Mouse (Mus musculus): ENCODE data around the gene Zfp106. TPM values are rescaled to one million over a fixed set of nuclear protein-coding genes. Genes with fewer than 3 reads are reported as not detected.

The Zfp106 gene
- total RNA-seq, 1 experiment from 2014 or later, result 174 TPM

DNA sequence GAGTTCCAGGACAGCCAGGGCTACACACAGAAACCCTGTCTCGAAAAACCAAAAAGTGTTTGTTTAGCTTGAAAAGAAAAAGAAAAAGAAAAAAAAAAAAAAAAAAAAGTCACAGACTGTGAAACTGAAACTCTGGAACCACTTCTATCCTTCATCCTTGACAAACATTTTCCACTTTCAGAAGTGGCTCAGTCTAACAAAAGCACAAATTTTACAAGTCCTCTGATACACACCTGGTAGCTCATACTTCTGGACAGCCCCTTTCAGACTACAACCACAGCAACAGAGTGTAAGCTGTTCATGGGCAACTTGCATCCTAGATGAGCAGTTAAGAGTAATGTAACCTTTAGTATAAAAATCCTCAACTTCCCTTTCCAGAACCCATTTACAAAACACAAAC lies 2.1 kb downstream of the Zfp106 start:
- ATAC-seq (replicated peaks; ENCODE audit: low read depth, poor library complexity, severe bottlenecking), result no peak

DNA sequence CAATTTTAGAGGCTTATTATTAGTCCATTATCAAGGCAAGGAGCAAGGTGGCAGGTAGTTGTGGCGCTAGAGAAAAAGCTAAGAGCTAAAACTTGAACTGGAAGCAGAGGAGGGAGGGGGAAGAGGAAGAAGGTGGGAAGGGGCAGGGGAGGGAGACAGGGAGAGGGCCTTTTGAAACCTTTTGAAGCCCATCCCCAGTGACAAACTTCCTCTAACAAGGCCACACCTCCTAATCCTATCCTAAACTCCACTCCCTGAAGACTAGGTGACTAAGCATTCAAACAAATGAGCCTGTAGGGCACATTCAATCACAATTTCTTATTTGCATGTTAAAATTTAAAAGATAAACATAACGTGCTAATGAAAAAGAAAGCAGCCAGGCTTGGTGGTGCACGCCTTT lies 4.8 kb downstream of the Zfp106 start:
- ATAC-seq (replicated peaks; ENCODE audit: low read depth, poor library complexity, severe bottlenecking), result peak; percentile 75

DNA sequence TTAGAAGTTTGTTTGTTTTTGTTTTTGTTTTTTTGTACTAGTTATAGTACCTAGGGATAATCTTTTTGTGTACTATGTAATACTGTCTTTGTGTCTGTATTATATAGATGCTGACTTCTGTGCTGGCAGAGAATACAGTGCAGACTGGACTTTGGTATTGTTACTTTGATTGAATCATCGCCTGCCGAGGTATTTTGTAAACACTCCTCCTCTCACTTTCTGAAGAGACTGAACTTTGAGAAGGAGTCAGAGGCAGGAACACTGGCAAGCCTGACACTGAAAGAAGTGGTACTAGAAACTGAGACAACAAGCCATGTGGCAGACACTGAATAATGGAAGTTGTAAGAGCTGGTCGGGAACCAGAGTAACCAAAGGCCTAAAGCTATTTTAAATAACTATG lies 6.8 kb downstream of the Zfp106 start:
- no peak for ATAC-seq (replicated peaks; ENCODE audit: low read depth, poor library complexity, severe bottlenecking)

DNA sequence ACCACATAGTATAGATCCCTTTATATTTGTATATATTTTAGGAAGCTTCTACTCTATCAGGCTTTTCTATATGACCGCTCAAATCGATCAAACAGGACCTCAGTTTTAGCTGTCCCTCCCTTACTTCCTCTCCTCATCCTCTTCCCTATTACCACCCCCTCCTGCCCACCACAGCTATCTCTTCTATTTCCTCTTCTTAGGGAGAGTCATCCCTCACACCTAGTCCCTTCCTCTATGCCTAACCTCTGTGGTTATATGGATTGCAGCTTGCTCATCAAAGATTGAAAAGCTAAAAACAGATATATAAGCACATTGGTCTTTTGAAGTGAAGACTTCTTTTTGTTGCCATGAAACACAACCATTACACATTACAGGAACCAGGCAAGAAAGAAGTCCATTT lies 18.9 kb downstream of the Zfp106 start:
- ATAC-seq (replicated peaks; ENCODE audit: low read depth, poor library complexity, severe bottlenecking), result no peak

DNA sequence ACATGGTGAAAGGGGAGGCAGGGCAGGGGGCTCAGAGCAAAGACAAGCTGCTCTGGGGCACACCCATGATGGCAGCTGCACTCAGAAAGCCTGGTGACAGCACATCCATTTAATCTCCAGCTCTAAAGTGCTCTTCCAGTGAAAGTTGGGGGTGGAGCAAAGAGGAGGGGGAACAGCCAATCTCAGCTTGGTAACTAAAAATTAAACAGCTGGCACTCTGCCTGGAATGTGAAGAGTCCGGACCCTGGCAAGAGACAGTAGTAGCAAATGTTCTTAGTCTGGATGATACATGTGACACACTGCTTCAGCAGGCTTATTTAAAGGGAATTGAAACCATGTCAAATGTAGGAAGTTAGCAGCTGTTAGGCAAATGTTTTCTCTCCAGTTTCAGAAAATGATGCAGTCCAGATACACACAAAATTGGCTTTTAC lies 23.9 kb downstream of the Zfp106 start:
- peak; percentile 73 for ATAC-seq (replicated peaks; ENCODE audit: low read depth, poor library complexity, severe bottlenecking)

DNA sequence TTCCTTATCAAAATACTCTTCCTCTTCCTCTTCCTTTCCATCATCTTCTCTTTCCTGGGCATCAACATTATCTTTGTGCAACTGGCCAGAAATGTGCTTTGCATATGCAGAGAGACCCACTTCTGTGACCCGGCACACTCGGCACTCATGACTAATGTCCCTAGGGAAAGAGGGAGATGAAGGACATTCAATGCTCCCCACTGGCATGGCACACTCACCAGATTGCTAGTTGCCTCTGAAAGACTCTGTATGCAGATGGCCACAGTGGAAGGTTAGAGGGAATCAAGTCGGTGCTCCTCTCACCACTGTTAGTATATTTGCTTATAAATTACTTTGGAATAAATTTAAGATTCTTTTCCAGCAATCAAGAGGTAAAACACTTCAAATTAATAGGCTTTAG lies 24.3 kb downstream of the Zfp106 start:
- no peak for ATAC-seq (replicated peaks; ENCODE audit: low read depth, poor library complexity, severe bottlenecking)

DNA sequence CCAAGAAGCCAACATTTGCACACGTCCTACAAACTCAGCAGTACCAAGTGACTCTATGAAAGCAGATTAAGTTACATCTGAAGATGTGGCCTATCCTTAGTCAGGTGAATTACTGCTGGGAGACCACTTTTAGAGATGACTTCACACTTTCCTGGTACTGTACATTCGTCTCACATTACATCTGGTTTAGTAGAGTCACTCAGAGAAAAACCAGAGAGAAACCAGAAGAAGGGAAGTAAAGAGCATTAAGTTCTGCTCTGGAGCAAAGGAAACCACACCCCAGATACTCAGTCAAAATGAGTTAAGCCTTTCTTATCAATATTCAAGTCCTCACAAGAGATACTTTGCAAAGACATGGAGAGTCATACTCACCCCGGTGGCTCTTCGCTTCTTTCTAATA lies 32.4 kb downstream of the Zfp106 start:
- 0 out of 2 replicates have a peak, but pooled peaks have one; percentile 22 for ATAC-seq (replicated peaks; ENCODE audit: low read depth, poor library complexity, severe bottlenecking)

DNA sequence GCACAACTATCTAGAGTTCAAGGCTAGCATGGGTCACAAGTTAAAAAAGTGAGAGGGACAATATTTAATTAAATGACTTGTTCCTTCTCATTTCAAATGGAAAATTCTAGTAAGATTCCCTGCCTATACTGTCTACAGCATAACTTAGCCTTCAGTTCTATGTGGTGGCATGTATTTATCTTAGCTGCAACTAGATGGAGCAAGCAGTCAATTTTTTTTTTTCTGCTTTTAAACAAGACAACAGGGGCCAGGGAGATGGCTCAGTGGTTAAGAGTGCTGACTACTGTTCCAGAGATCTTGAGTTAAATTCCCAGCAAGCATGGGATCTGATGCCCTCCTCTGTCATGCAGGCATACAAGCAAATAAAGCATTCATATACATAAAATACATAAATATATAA lies 34.1 kb downstream of the Zfp106 start:
- ATAC-seq (replicated peaks; ENCODE audit: low read depth, poor library complexity, severe bottlenecking), result no peak

DNA sequence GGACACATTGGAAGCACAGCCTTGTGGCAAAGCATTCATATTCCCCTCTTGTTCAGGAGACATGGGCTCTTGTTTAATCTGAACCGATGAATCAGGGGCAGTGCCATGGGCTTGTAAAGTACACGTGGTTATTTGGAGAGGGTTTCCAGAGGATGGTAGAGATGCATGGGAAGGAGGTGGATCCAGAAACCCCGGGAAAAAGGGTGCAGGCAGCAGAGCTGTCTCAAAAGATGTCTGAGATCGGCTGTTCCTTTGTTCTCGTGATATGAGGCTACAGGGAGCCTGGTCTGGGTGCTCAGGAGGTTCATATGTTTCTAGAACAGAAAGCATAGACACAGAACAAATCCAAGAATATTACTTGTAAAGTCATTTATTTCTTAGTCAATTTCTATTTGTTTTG lies 36.9 kb downstream of the Zfp106 start:
- ATAC-seq (replicated peaks; ENCODE audit: low read depth, poor library complexity, severe bottlenecking), result no peak

DNA sequence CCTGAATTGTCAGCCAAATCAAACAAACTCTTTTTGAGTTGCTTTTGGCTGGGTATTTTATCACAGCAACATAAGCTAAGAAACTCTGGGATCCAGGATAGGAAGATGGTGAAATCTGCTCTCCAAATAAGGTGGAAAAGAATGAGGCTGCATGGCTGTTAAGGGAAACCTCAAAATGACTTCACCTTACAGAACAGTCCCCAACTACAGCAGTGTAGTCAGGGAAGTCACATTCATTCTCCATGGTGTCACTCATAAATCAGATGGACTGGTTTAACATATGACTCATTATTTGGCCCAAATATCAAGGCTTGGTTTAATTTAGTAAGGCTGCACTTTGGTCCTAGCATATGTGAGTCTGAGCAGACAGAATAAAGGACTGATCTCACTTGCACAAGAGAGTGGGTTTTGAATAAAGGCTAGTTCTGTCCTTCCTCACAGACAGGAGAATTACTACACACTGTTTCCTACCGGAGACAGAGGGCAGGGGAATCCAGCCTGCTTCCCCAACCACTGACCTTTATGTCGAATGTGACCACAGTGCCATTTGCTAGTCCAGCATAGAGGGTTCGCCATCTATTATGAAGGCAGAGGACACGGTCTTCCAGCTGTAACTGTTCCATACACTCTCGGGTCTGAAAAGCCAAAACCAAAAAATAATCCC lies 45.0 kb downstream of the Zfp106 start:
- no peak for ATAC-seq (replicated peaks; ENCODE audit: low read depth, poor library complexity, severe bottlenecking)

DNA sequence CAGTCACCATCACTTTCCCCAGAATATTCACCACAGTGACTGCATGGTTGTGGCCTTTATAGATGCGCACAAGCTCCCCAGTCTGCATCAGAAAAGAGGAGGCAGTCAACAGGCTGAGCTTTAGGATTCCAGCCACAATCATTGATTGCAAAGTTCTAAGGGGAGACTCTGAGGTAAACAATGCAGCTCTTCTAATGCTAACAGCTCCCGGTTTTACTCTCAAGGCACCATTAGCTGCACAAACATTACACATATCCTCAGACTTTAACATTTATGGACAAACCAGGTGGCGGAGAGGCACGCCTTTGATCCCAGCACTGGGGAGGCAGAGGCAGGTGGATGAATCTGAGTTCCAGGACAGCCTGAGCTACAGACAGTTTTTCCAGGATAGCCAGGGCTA lies 49.5 kb downstream of the Zfp106 start:
- no peak for ATAC-seq (replicated peaks; ENCODE audit: low read depth, poor library complexity, severe bottlenecking)

DNA sequence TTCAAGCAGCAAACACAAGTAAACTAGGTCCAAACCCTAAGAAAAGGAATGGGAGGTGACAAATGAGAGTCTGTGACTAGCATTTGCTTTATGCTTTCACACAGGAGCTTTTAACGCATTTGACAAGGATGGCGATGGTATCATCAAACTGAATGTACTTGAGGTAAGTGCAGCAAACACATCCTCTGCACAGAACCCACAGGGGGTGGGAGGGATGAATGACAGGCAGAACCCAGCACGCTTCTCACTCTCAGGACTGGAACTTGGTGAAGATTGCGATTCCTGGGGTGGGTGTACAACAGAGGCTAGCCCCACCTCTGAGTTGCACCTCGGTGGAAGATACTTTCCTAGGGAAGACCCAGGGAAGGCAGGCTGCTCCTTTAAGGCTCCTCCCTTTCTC lies 59.7 kb downstream of the Zfp106 start:
- ATAC-seq (replicated peaks; ENCODE audit: low read depth, poor library complexity, severe bottlenecking), result no peak

DNA sequence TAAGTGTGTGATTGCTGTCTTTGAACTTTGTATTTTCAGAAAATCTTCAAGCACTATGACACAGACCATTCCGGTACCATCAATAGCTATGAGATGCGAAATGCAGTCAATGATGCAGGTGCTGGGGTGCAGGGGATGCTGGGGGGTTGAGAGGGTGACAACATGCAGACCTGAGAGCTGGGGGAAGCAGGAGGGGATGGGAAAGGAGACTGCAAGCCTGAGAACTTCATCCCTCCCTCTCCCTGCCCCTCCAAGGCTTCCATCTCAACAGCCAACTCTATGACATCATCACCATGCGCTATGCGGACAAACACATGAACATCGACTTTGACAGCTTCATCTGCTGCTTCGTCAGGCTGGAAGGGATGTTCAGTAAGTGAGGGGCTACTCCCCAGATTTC lies 60.5 kb downstream of the Zfp106 start:
- ATAC-seq (replicated peaks; ENCODE audit: low read depth, poor library complexity, severe bottlenecking), result no peak

DNA sequence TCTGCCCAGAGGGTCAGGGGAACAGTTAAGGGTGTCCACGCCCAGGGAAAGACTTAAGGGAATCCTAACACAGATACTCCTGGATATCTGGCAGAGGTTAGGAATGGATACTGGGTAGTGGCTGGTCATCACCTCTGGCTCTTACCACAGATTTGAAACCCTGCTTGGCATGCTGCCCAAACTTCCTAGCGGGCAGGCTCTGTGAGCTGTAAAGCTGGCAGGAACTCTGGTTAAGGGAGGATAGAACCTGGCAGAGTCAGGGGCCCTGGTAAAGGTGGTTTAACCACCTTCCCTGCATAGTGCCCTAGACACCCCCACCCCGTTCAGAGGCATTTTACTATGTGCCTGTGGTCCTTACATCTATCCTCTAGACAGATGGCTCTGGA lies 61.0 kb downstream of the Zfp106 start:
- no peak for ATAC-seq (replicated peaks; ENCODE audit: low read depth, poor library complexity, severe bottlenecking)

DNA sequence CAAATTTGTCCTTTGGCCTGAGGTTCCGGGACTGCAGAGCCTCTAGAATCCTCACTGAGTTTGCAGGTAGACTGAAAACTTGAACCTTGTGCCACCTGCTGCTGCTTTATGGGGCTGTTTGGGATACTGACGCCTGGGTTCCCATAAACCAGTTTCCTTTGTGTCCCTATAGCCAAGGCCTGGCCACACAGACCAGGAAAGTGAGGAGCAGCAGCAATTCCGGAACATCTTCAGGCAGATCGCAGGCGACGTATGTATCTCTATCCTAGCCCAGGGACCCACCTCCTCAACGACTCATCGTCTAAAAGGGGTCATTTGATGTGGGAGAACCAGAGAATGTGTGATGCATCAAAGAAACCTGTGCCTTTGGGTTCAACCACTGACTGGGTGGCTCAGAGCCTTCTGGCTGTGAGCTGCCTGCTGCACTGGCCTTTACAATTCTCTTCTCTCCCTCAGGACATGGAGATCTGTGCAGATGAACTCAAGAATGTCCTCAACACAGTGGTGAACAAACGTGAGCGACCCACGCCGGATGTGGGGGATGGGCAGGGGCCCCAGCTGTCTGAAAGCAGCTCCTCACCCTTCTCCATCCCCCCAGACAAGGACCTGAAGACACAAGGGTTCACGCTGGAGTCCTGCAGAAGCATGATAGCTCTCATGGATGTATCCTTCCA lies 61.6 kb downstream of the Zfp106 start:
- no peak for ATAC-seq (replicated peaks; ENCODE audit: low read depth, poor library complexity, severe bottlenecking)

DNA sequence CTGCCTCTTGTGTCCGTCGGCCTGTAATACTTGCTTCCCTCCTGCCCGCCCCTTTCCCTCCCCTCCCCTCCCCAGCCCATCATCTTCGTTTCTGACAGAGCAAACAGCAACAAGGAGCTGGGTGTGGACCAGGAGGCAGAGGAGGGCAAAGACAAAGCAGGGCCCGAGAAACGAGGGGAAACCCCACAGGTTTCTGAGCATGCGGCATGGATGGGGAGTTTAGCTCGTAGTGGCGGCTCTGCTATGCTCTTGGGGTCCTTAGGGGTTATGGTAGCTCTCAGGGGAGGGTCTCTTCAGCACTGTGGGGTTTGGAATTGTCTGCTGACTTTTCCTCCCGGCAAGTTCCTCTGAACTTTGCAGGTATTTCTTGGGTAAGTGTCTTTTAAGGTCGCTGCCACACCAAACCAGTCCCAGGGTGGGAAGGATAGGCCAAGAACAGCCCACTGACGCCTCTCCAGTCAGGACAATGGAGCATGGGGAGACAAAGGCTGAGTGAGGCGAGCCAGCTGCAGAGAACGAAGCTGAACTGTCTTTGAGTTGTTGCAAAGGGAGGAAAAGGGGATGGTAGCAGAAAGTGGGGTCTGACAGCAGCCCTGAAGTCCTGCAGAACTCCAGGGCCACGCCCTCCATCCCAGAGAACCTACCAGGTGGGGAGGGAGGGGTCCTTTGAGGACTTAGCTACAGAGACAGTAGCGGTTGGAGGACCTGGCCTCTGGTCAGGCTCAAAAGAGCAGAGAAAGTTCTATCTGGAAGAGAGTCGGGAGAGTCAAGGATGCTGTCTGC lies 62.3 kb downstream of the Zfp106 start:
- no peak for ATAC-seq (replicated peaks; ENCODE audit: low read depth, poor library complexity, severe bottlenecking)

DNA sequence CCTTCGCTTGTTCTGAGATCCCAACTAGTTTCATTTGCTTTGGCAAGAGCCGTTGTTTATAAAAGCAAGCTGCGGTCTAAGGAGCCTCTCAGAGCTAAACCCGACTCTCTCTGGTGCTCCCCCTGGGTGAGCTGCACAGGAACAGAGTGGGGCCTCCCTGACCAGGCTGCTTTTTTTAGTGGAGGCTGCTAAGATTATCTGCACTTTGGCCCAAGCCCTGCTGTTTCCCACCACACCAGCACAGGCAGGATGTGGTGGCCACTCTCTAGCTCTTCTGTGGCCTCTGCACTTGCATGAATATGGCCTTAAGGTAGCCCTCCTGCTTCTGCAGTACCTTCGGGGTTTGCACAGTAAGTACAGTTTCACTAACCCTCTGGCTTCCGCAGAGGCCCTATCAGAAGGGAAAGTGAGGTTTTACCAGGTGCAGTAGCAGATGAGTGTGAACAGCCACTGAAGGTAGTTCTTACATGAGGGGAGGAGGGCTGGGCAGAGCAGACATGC lies 63.6 kb downstream of the Zfp106 start:
- ATAC-seq (replicated peaks; ENCODE audit: low read depth, poor library complexity, severe bottlenecking), result peak; percentile 79

DNA sequence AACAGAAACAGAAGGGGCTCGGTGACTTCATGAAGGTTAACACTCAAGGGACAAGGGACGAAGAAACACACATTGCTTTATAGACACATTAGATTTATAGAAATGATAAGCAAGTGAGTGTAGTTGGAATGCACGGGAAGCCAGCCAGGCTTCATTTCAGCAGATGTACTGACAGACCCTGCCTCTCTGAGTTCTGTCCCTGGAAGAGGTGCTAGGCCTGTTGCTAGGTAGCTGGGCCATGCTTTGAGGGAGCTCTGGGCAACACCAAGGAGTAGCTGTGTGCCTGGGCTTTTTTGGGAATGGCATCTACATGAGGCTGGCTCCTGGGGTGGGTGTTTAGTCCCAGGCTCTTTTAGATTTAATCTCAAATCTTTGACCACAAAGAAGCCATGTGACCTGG lies 67.1 kb downstream of the Zfp106 start:
- no peak for ATAC-seq (replicated peaks; ENCODE audit: low read depth, poor library complexity, severe bottlenecking)

DNA sequence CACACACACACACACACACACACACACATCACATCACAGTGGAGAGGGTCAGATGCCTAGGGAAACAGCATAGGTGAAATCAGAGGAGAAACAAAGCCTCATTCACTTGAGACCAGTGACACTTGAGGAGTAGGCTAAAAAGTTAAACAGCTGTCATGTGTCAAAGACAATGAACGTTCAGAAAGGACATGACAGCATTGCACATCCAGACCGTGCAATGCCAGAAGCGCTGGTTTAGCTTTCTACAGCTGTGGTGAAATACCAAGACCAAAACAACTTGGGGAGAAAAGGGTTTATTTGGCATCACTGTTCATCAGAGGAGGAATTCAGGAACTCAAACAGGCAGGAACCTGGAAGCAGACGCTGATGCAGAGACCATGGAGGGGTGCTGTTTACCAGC lies 70.4 kb downstream of the Zfp106 start:
- no peak for ATAC-seq (replicated peaks; ENCODE audit: low read depth, poor library complexity, severe bottlenecking)

DNA sequence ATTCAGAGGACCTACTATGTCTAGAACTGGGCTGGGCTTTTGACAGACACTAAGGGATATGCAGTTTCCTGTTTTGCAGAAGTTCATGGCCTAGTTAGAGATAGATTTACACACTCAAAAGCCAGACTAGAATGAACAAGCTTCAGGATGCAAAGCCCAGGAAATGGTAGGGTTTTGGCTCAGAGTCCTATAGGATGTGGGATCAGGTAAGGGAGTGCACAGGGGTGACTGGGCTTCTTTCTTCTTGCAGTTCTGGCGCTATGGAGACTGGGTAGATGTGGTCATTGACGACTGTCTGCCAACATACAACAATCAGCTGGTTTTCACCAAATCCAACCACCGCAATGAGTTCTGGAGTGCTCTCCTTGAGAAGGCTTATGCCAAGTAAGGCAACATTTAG lies 79.4 kb downstream of the Zfp106 start:
- ATAC-seq (replicated peaks; ENCODE audit: low read depth, poor library complexity, severe bottlenecking), result no peak
